Mouse (Mus musculus): ENCODE measurements around the gene Ccl27b. TPM values are rescaled to one million over a fixed set of nuclear protein-coding genes. Genes with fewer than 3 reads are reported as not detected.
"Not testable (repeated sequence)": the region's sequence is repeated elsewhere in the genome, so short reads cannot be mapped to it uniquely, and the experiment has no call there.

Gene Ccl27b
- polyA plus RNA-seq (2014; fragmentation: Nextera tagmentation; extraction: Ambion mirVana), result not detected in 2 replicates

DNA sequence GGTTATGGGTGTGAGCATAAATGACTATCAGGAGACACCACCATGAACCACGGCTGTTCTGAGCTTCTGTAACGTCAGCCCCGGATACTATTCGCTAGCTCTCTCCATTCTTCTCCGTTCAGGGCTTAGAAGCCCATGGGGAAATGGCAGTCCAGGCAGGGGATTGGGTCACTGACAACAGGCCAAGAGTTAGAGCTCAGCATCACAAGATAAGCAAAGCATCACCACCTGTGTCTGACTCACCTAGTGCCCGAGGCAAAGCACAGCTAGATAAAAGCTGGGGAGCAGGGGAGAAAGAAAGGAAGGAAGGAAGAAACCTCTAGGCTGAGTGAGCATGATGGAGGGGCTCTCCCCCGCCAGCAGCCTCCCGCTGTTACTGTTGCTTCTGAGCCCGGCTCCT lies at the start of gene Ccl27b:
Ccl27b (plus strand) TSS at position 301 of the 400 bp plus-strand sequence.
- not testable (repeated sequence) for H3K4me2 ChIP-seq (ENCODE audit: low read depth, severe bottlenecking); H3K4me3 ChIP-seq (ENCODE audit: low read depth, low read length); H3K27me3 ChIP-seq (ENCODE audit: control insufficient read depth, insufficient read depth, low read length); H3K9ac ChIP-seq (ENCODE audit: low read length); DNase-seq (ENCODE audit: low spot score); H3K4me1 ChIP-seq (ENCODE audit: control insufficient read depth, insufficient read depth, low read length); H3K36me3 ChIP-seq (ENCODE audit: control insufficient read depth, insufficient read depth, low read length); ATAC-seq (ENCODE audit: insufficient number of reproducible peaks, low FRiP score, low TSS enrichment, low read depth); H3K27ac ChIP-seq (replicated peaks; ENCODE audit: low read depth, low read length); H3K9me3 ChIP-seq (ENCODE audit: control insufficient read depth, low read length)
- WGBS, result no CpG with 5 or more reads among the region's 9 CpGs

- ATAC-seq (ENCODE audit: insufficient number of reproducible peaks, low FRiP score, low TSS enrichment, low read depth); H3K4me1 ChIP-seq (ENCODE audit: control insufficient read depth, insufficient read depth, low read length); H3K9me3 ChIP-seq (ENCODE audit: control insufficient read depth, low read length); DNase-seq (ENCODE audit: low spot score); H3K9ac ChIP-seq (ENCODE audit: low read length); H3K4me2 ChIP-seq (ENCODE audit: low read depth, severe bottlenecking); H3K36me3 ChIP-seq (ENCODE audit: control insufficient read depth, insufficient read depth, low read length); H3K4me3 ChIP-seq (ENCODE audit: low read depth, low read length); H3K27me3 ChIP-seq (ENCODE audit: control insufficient read depth, insufficient read depth, low read length); H3K27ac ChIP-seq (replicated peaks; ENCODE audit: low read depth, low read length): not testable (repeated sequence)
- WGBS, result no CpG with 5 or more reads among the region's 5 CpGs
Measured at GRCm38 (mm10) chr4:42611895-42612294, 43.2 kb upstream of the Ccl27b start, which contains the start of gene Gm10591. TSS of gene Gm10591 (plus strand) at chr4:42612195.

DNA sequence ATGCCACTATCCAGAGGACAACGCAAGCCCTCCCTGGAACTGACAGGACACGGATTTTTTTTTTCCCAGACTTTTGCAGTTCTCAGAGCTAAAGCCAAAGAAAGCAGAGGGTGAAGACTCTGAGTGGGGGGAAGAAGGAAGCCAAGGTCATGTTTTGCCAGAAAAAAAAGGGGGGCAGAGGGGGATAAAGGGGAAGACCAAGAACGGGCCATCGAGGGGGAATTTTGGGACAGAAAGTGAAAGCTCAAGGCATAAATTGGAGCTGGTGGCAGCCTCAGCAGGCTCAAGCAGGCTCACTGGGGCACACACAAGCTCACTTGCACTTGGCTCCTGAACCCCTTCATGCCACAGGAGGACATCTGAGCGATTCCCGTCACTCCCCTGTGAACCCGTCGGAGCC lies 25.6 kb upstream of the Ccl27b start, which contains the start of gene Gm2564:
Gm2564 (plus strand) TSS at position 301 of the 400 bp plus-strand sequence.
- H3K4me1 ChIP-seq (ENCODE audit: control insufficient read depth, insufficient read depth, low read length); H3K9ac ChIP-seq (ENCODE audit: low read length); DNase-seq (ENCODE audit: low spot score); H3K36me3 ChIP-seq (ENCODE audit: control insufficient read depth, insufficient read depth, low read length); H3K27me3 ChIP-seq (ENCODE audit: control insufficient read depth, insufficient read depth, low read length); H3K9me3 ChIP-seq (ENCODE audit: control insufficient read depth, low read length); H3K4me2 ChIP-seq (ENCODE audit: low read depth, severe bottlenecking); ATAC-seq (ENCODE audit: insufficient number of reproducible peaks, low FRiP score, low TSS enrichment, low read depth); H3K4me3 ChIP-seq (ENCODE audit: low read depth, low read length); H3K27ac ChIP-seq (replicated peaks; ENCODE audit: low read depth, low read length): not testable (repeated sequence)
- WGBS, result no CpG with 5 or more reads among the region's 8 CpGs

- not testable (repeated sequence) for H3K27me3 ChIP-seq (ENCODE audit: control insufficient read depth, insufficient read depth, low read length); H3K9ac ChIP-seq (ENCODE audit: low read length); DNase-seq (ENCODE audit: low spot score); H3K36me3 ChIP-seq (ENCODE audit: control insufficient read depth, insufficient read depth, low read length); H3K9me3 ChIP-seq (ENCODE audit: control insufficient read depth, low read length); H3K4me2 ChIP-seq (ENCODE audit: low read depth, severe bottlenecking); H3K27ac ChIP-seq (replicated peaks; ENCODE audit: low read depth, low read length); H3K4me3 ChIP-seq (ENCODE audit: low read depth, low read length); H3K4me1 ChIP-seq (ENCODE audit: control insufficient read depth, insufficient read depth, low read length); ATAC-seq (ENCODE audit: insufficient number of reproducible peaks, low FRiP score, low TSS enrichment, low read depth)
- no CpG with 5 or more reads among the region's 3 CpGs for WGBS
Measured at GRCm38 (mm10) chr4:42661793-42662192, 6.7 kb downstream of the Ccl27b start, which contains the start of gene Il11ra2. TSS of gene Il11ra2 (minus strand) at chr4:42661893.

DNA sequence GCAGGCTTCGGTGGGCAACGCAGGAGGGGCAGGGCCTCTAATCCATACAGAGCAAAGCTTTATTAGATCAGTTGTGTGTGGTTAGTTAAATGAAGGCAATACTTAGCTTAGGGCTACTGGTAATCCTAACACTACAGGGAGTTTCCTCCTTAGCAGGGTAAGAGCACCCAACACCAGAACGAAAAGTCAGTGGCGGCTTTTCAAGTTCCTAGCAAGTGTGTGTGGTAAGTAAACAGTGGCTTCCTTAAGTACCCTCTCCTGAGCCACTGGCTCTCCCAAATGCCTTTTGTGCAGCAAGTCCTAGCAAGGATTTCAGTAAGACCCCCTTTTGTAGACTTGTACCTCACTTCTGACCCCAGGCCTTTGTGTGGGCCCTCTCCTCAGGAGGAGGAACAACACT lies 20.4 kb downstream of the Ccl27b start:
- not testable (repeated sequence) for H3K9me3 ChIP-seq (ENCODE audit: control insufficient read depth, low read length); DNase-seq (ENCODE audit: low spot score); H3K9ac ChIP-seq (ENCODE audit: low read length); H3K27me3 ChIP-seq (ENCODE audit: control insufficient read depth, insufficient read depth, low read length); H3K36me3 ChIP-seq (ENCODE audit: control insufficient read depth, insufficient read depth, low read length); H3K4me2 ChIP-seq (ENCODE audit: low read depth, severe bottlenecking); H3K27ac ChIP-seq (replicated peaks; ENCODE audit: low read depth, low read length); H3K4me1 ChIP-seq (ENCODE audit: control insufficient read depth, insufficient read depth, low read length); ATAC-seq (ENCODE audit: insufficient number of reproducible peaks, low FRiP score, low TSS enrichment, low read depth); H3K4me3 ChIP-seq (ENCODE audit: low read depth, low read length)
- no CpG with 5 or more reads among the region's 4 CpGs for WGBS

GRCm38 (mm10) chr4:42679365-42679764 lies 24.3 kb downstream of the Ccl27b start:
- H3K27me3 ChIP-seq (ENCODE audit: control insufficient read depth, insufficient read depth, low read length); DNase-seq (ENCODE audit: low spot score); H3K9me3 ChIP-seq (ENCODE audit: control insufficient read depth, low read length); ATAC-seq (ENCODE audit: insufficient number of reproducible peaks, low FRiP score, low TSS enrichment, low read depth); H3K4me2 ChIP-seq (ENCODE audit: low read depth, severe bottlenecking); H3K36me3 ChIP-seq (ENCODE audit: control insufficient read depth, insufficient read depth, low read length); H3K27ac ChIP-seq (replicated peaks; ENCODE audit: low read depth, low read length); H3K4me3 ChIP-seq (ENCODE audit: low read depth, low read length); H3K4me1 ChIP-seq (ENCODE audit: control insufficient read depth, insufficient read depth, low read length); H3K9ac ChIP-seq (ENCODE audit: low read length): not testable (repeated sequence)
- no CpG with 5 or more reads among the region's 7 CpGs for WGBS

GRCm38 (mm10) chr4:42680374-42681356 lies 25.6 kb downstream of the Ccl27b start:
- not testable (repeated sequence) for H3K27me3 ChIP-seq (ENCODE audit: control insufficient read depth, insufficient read depth, low read length); H3K9ac ChIP-seq (ENCODE audit: low read length); H3K9me3 ChIP-seq (ENCODE audit: control insufficient read depth, low read length); H3K36me3 ChIP-seq (ENCODE audit: control insufficient read depth, insufficient read depth, low read length); DNase-seq (ENCODE audit: low spot score); H3K27ac ChIP-seq (replicated peaks; ENCODE audit: low read depth, low read length); H3K4me1 ChIP-seq (ENCODE audit: control insufficient read depth, insufficient read depth, low read length); H3K4me2 ChIP-seq (ENCODE audit: low read depth, severe bottlenecking); ATAC-seq (ENCODE audit: insufficient number of reproducible peaks, low FRiP score, low TSS enrichment, low read depth); H3K4me3 ChIP-seq (ENCODE audit: low read depth, low read length)
- no CpG with 5 or more reads among the region's 32 CpGs for WGBS

DNA sequence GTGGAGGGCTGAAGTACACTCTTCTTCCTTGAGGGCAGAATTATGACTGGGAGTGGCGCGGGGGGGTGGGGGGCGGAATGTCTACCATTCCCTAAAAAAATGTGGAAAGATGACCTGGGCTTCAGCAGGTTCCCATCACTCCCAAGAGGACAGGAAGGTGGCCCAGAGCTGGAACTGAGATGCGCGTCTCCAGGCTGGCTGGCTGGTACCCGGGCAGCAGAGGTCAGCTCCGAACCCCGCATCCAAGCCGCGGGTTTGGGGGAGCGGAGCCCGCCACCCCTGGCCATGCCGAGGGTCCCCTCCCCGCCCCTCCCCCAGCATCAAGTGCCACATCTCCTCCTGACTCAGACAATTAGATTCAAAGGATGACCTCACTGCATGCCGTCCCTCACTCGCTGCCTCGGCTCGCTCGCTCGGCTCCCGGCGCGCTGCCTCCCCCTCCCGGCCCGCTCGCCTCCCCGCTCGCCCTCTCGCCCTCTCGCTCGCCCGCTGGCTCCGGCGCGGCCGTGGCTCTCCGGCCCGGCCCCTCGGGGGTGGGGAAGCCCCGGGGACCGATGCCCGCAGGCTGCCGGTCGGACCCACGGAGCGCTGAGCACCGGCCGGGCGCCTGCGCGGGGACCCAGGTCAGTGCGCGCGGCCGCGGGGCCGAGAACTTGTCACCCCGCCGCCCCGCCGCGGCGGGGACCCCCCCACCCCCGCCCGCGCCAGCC lies 26.6 kb downstream of the Ccl27b start:
- H3K4me1 ChIP-seq (ENCODE audit: control insufficient read depth, insufficient read depth, low read length); DNase-seq (ENCODE audit: low spot score); H3K27me3 ChIP-seq (ENCODE audit: control insufficient read depth, insufficient read depth, low read length); H3K4me2 ChIP-seq (ENCODE audit: low read depth, severe bottlenecking); H3K27ac ChIP-seq (replicated peaks; ENCODE audit: low read depth, low read length); H3K4me3 ChIP-seq (ENCODE audit: low read depth, low read length); H3K9me3 ChIP-seq (ENCODE audit: control insufficient read depth, low read length); ATAC-seq (ENCODE audit: insufficient number of reproducible peaks, low FRiP score, low TSS enrichment, low read depth); H3K9ac ChIP-seq (ENCODE audit: low read length); H3K36me3 ChIP-seq (ENCODE audit: control insufficient read depth, insufficient read depth, low read length): not testable (repeated sequence)
- no CpG with 5 or more reads among the region's 66 CpGs for WGBS
